Mouse (Mus musculus): Measurements from ENCODE around the gene Zfp638.

GRCm38 (mm10) chr6:83838046-83838445 is 28.9 kb upstream of the Zfp638 start:
- TF ChIP-seq CHD2 (IDR thresholded peaks at IDR 0.05; ENCODE audit: low read depth, low read length) (no peak), HCFC1 (IDR thresholded peaks at IDR 0.05; ENCODE audit: borderline replicate concordance, insufficient read depth, low read length) (no peak), ZNF384 (IDR thresholded peaks at IDR 0.05; ENCODE audit: low read depth, low read length) (no peak), ZC3H11A (IDR thresholded peaks at IDR 0.05; ENCODE audit: borderline replicate concordance, low read depth, low read length) (no peak)
